1 mouse cellular context compared by ENCODE assay signal in genomic region chr7:126397822-126398221, GRCm38 (mm10).
TF ChIP-seq lines count a peak whose summit lies in the region.

No protein-coding gene starts in this region.

TF ChIP-seq in MEL, 35 proteins besides CTCF, POLR2A, EP300 and RAD21:
- TF ChIP-seq TAL1 (IDR thresholded peaks at IDR 0.05; ENCODE audit: low read length) (peak; percentile 68), SIN3A (IDR thresholded peaks at IDR 0.05; ENCODE audit: low read length) (no peak), GATA1 (IDR thresholded peaks at IDR 0.05; ENCODE audit: low read depth, low read length) (peak; percentile 74), CHD1 (IDR thresholded peaks at IDR 0.05; ENCODE audit: low read depth, low read length) (no peak), ZMIZ1 (IDR thresholded peaks at IDR 0.05; ENCODE audit: low read depth, low read length) (no peak), RCOR1 (IDR thresholded peaks at IDR 0.05; ENCODE audit: low read depth, low read length) (peak; percentile 91), ETS1 (IDR thresholded peaks at IDR 0.05; ENCODE audit: low read depth, low read length) (0 out of 2 replicates have a peak, but pooled peaks have one; percentile 36), USF1 (IDR thresholded peaks at IDR 0.05; ENCODE audit: low read depth, low read length) (no peak), BHLHE40 (IDR thresholded peaks at IDR 0.05; ENCODE audit: borderline replicate concordance, low read depth, low read length) (no peak), TCF12 (IDR thresholded peaks at IDR 0.05; ENCODE audit: low read depth, low read length) (peak; percentile 65; the same call in 1 of the 2 replicates)
